ENCODE assay signal across 7 mouse cellular contexts in genomic region chr11:69062194-69062760, GRCm38 (mm10). TPM values are rescaled to one million over a fixed set of nuclear protein-coding genes. Genes with fewer than 3 reads are reported as not detected.
DNase-seq lines count a peak whose midpoint lies in the region; ATAC-seq lines count a peak whose summit lies in the region.

No protein-coding gene starts in this region.

- H3K27ac ChIP-seq in hindbrain, embryonic 14.5 days, result peak overlapping the region; percentile 48

- ATAC-seq in hindbrain, embryonic 14.5 days (ENCODE audit: low FRiP score), result no peak

- H3K9ac ChIP-seq in hindbrain, embryonic 14.5 days, result no peak overlapping the region

- no peaks in the 10 kb centered on the region for H3K36me3 ChIP-seq in hindbrain, embryonic 14.5 days (replicated peaks; ENCODE audit: control insufficient read depth, insufficient read depth)

- H3K4me2 ChIP-seq in hindbrain, embryonic 14.5 days (replicated peaks), result peak overlapping the region; percentile 80

- peaks cover 37% of the 10 kb centered on the region for H3K4me1 ChIP-seq in hindbrain, embryonic 14.5 days (replicated peaks; ENCODE audit: control insufficient read depth, insufficient read depth, low read length)

- H3K4me3 ChIP-seq in hindbrain, embryonic 14.5 days (replicated peaks; ENCODE audit: low read length), result peak overlapping the region; percentile 60

- H3K27me3 ChIP-seq in hindbrain, embryonic 14.5 days (ENCODE audit: control insufficient read depth, insufficient read depth, low read length), result no peaks in the 10 kb centered on the region

- WGBS in hindbrain, embryonic 14.5 days, result under 1% methylated on average over 17 of the region's 17 CpGs

- DNase-seq in MN1 (ENCODE audit: low spot score), result peak; percentile 79
- peak; percentile 70 for DNase-seq in cerebellum, adult 11-12 months
- DNase-seq in forelimb bud, embryonic 11.5 days (ENCODE audit: low read depth, low spot score), result peak; percentile 75
- peak; percentile 91 for DNase-seq in hindbrain, embryonic 14.5 days (ENCODE audit: low spot score)
- DNase-seq in layer of hippocampus, postnatal 36 days, result peak; percentile 75 to 82
- DNase-seq in lung, postnatal 4 days, result peak; percentile 67 to 80
- peak; percentile 74 for DNase-seq in skeletal muscle tissue, adult 2 months (ENCODE audit: low read depth, low spot score)

- H3K9me3 ChIP-seq in hindbrain, embryonic 14.5 days (ENCODE audit: control insufficient read depth, low read length), result no peaks in the 10 kb centered on the region

RNA-seq across cellular contexts. Expression of gene Borcs6, which starts 2.8 kb away (rescaled TPM):
- 18.6 and 24.3 TPM in 2 replicates for polyA plus RNA-seq in hindbrain, embryonic 14.5 days (2014; fragmentation: Nextera tagmentation; extraction: Ambion mirVana)
- total RNA-seq in layer of hippocampus, postnatal 36 days (2021), result 10 to 100 TPM; 27.8 to 30.4 TPM

RNA-seq across cellular contexts. Expression of gene Tmem107, which starts 8.3 kb away (rescaled TPM):
- 40.3 and 40.7 TPM in 2 replicates for polyA plus RNA-seq in hindbrain, embryonic 14.5 days (2014; fragmentation: Nextera tagmentation; extraction: Ambion mirVana)
- total RNA-seq in layer of hippocampus, postnatal 36 days (2021), result 10 to 100 TPM; 20.8 to 24.0 TPM

RNA-seq across cellular contexts. Expression of gene Aurkb, which starts 16.8 kb away (rescaled TPM):
- polyA plus RNA-seq in hindbrain, embryonic 14.5 days (2014; fragmentation: Nextera tagmentation; extraction: Ambion mirVana), result 17.0 and 22.0 TPM in 2 replicates
- total RNA-seq in layer of hippocampus, postnatal 36 days (2021), result 1 to 10 TPM; 1.0 to 1.1 TPM

RNA-seq across cellular contexts. Expression of gene Vamp2, which starts 26.0 kb away (rescaled TPM):
- 324 and 368 TPM in 2 replicates for polyA plus RNA-seq in hindbrain, embryonic 14.5 days (2014; fragmentation: Nextera tagmentation; extraction: Ambion mirVana)
- 100 to 1,000 TPM; 962 to 984 TPM for total RNA-seq in layer of hippocampus, postnatal 36 days (2021)

RNA-seq across cellular contexts. Expression of gene Per1, which starts 32.7 kb away (rescaled TPM):
- 9.6 and 10.1 TPM in 2 replicates for polyA plus RNA-seq in hindbrain, embryonic 14.5 days (2014; fragmentation: Nextera tagmentation; extraction: Ambion mirVana)
- total RNA-seq in layer of hippocampus, postnatal 36 days (2021), result 10 to 100 TPM; 78.2 to 92.8 TPM
